Comparison of ENCODE assay signal across 24 mouse cellular contexts in genomic region chr16:19063401-19063762, GRCm38 (mm10).
"Had no signal": no experiment of that assay in that cellular context is flagged by ENCODE, and none has a peak within 500 bp of the region (broad histone marks: within the 10 kb centered on the region; RNA-seq: fewer than 3 reads in every experiment).

No protein-coding gene starts in this region.

- DNase-seq: gastrocnemius, postnatal 14 days; gastrocnemius, postnatal 36 days; heart, adult 11 months; heart, adult 2 months; heart, postnatal 14 days; heart, postnatal 36 days; kidney, adult 11 months; kidney, adult 2 months; kidney, adult 9 months; kidney, postnatal 14 days; kidney, postnatal 36 days; layer of hippocampus, adult 9-11 months; layer of hippocampus, postnatal 36 days; liver had no signal

- H3K27ac ChIP-seq: heart, adult 2 months; heart, embryonic 13.5 days; heart, embryonic 15.5 days; hindbrain, embryonic 13.5 days; hindbrain, embryonic 15.5 days; hindbrain, postnatal 0 days; kidney, embryonic 15.5 days; kidney, postnatal 0 days; limb, embryonic 10.5 days; limb, embryonic 12.5 days had no signal

- H3K27me3 ChIP-seq: heart, embryonic 13.5 days; heart, embryonic 15.5 days; hindbrain, embryonic 13.5 days; hindbrain, embryonic 15.5 days; kidney, embryonic 15.5 days; limb, embryonic 12.5 days had no signal

- H3K4me3 ChIP-seq: heart, adult 2 months; heart, embryonic 13.5 days; heart, embryonic 15.5 days; hindbrain, embryonic 13.5 days; hindbrain, embryonic 15.5 days; kidney, embryonic 15.5 days; limb, embryonic 10.5 days; limb, embryonic 12.5 days had no signal

- H3K4me1 ChIP-seq: heart, embryonic 13.5 days; heart, embryonic 15.5 days; hindbrain, embryonic 13.5 days; hindbrain, embryonic 15.5 days; kidney, embryonic 15.5 days; limb, embryonic 10.5 days; limb, embryonic 12.5 days had no signal

- ATAC-seq: hindbrain, postnatal 0 days; intestine, embryonic 16.5 days had no signal

- H3K36me3 ChIP-seq: heart, embryonic 13.5 days; heart, embryonic 15.5 days; hindbrain, embryonic 13.5 days; hindbrain, embryonic 15.5 days; kidney, embryonic 15.5 days; limb, embryonic 10.5 days; limb, embryonic 12.5 days had no signal
